Mouse (Mus musculus) MEL (cell line): ENCODE data around the gene Wdr31. TPM values are rescaled to one million over a fixed set of nuclear protein-coding genes. Genes with fewer than 3 reads are reported as not detected.

Experiments used
- DNase-seq: peaks from one replicate; pipeline ENCODE4 v3.0.0; 2011; ENCODE audit warnings: low read depth, low spot score
- H3K27ac ChIP-seq: 2 replicates; pipeline ENCODE4 v1.5.1; 2012; ENCODE audit warnings: low read depth, mild to moderate bottlenecking, control low read depth, low read length, moderate library complexity; ENCODE audit not compliant: control insufficient read depth
- H3K27me3 ChIP-seq, 2 experiments: fragments of 150-350 bp in 1 of 2; sonication (generic) in 1 of 2; 2 replicates each; pipeline ENCODE4 v1.6.1; 2012; ENCODE audit warnings: low read length in 2 of 2, mild to moderate bottlenecking in 2 of 2, improper control_type of control experiment in 1 of 2, moderate library complexity in 1 of 2; ENCODE audit not compliant: insufficient read depth in 2 of 2, control insufficient read depth in 1 of 2
- H3K36me3 ChIP-seq, 2 experiments: 2 replicates each; pipeline ENCODE4 v1.6.1; 2012 to 2014; ENCODE audit warnings: low read length in 2 of 2, improper control_type of control experiment in 1 of 2, inconsistent platforms in 1 of 2, mild to moderate bottlenecking in 1 of 2; ENCODE audit not compliant: insufficient read depth in 2 of 2, control insufficient read depth in 1 of 2
- H3K4me1 ChIP-seq, 2 experiments: fragments of 150-350 bp in 1 of 2; sonication (generic) in 1 of 2; 2 replicates each; pipeline ENCODE4 v1.6.1; 2012; ENCODE audit warnings: low read length in 2 of 2, improper control_type of control experiment in 1 of 2, mild to moderate bottlenecking in 1 of 2; ENCODE audit not compliant: insufficient read depth in 2 of 2, control insufficient read depth in 1 of 2
- H3K4me3 ChIP-seq, 2 experiments: fragments of 150-350 bp in 1 of 2; sonication (generic) in 1 of 2; 2 replicates each; pipeline ENCODE4 v1.5.1; 2012; ENCODE audit warnings: low read depth in 2 of 2, low read length in 2 of 2, mild to moderate bottlenecking in 2 of 2, moderate library complexity in 2 of 2, control low read depth in 1 of 2, improper control_type of control experiment in 1 of 2; ENCODE audit not compliant: control insufficient read depth in 1 of 2, insufficient read depth in 1 of 2
- H3K79me2 ChIP-seq: 2 replicates; pipeline ENCODE4 v1.6.1; 2012; ENCODE audit warnings: mild to moderate bottlenecking, low read length, moderate library complexity; ENCODE audit not compliant: control insufficient read depth, poor library complexity, insufficient read depth
- H3K9ac ChIP-seq: 2 replicates; pipeline ENCODE4 v1.6.1; 2012; ENCODE audit warnings: low read depth, mild to moderate bottlenecking, control low read depth, low read length, moderate library complexity; ENCODE audit not compliant: control insufficient read depth, poor library complexity, severe bottlenecking
- H3K9me3 ChIP-seq: fragments of 150-350 bp; sonication (generic); replicated peaks from 2 replicates; pipeline ENCODE4 v1.6.1; 2012; ENCODE audit warnings: mild to moderate bottlenecking, low read length, improper control_type of control experiment, moderate library complexity; ENCODE audit not compliant: insufficient read depth
- BHLHE40 ChIP-seq: IDR thresholded peaks from 2 replicates; pipeline ENCODE4 v1.6.1; 2012; ENCODE audit warnings: low read depth, mild to moderate bottlenecking, inconsistent platforms, low read length, improper control_type of control experiment, borderline replicate concordance
- CTCF ChIP-seq, 3 experiments: IDR thresholded peaks in 2 of 3; conservative IDR thresholded peaks in 1 of 3; 2 replicates each; pipeline ENCODE4 v1.5.1; 2011 to 2012; ENCODE audit warnings: low read length in 3 of 3, low read depth in 2 of 3, mild to moderate bottlenecking in 2 of 3, improper control_type of control experiment in 1 of 3, inconsistent platforms in 1 of 3, mixed read lengths in 1 of 3, moderate library complexity in 1 of 3; ENCODE audit not compliant: control insufficient read depth in 1 of 3, insufficient read depth in 1 of 3, poor library complexity in 1 of 3, severe bottlenecking in 1 of 3
- E2F4 ChIP-seq: IDR thresholded peaks from 2 replicates; pipeline ENCODE4 v1.6.1; 2011; ENCODE audit warnings: low read depth, low read length, improper control_type of control experiment, borderline replicate concordance
- GABPA ChIP-seq: IDR thresholded peaks from 2 replicates; pipeline ENCODE4 v1.6.1; 2012; ENCODE audit warnings: low read depth, mild to moderate bottlenecking, inconsistent platforms, low read length, improper control_type of control experiment, moderate library complexity
- JUND ChIP-seq: IDR thresholded peaks from 2 replicates; pipeline ENCODE4 v1.6.1; 2011; ENCODE audit warnings: low read depth, mild to moderate bottlenecking, improper control_type of control experiment, low read length
- MAX ChIP-seq: IDR thresholded peaks from 2 replicates; pipeline ENCODE4 v1.6.1; 2011; ENCODE audit warnings: low read length, improper control_type of control experiment
- MAZ ChIP-seq: IDR thresholded peaks from 2 replicates; pipeline ENCODE4 v1.6.1; 2012; ENCODE audit warnings: low read depth, mild to moderate bottlenecking, inconsistent platforms, low read length, improper control_type of control experiment
- MYC ChIP-seq: IDR thresholded peaks from 2 replicates; pipeline ENCODE4 v1.6.1; 2011; ENCODE audit warnings: low read depth, mild to moderate bottlenecking, low read length, improper control_type of control experiment, moderate library complexity
- POLR2A ChIP-seq, 2 experiments: IDR thresholded peaks; 2 replicates each; pipeline ENCODE4 v1.6.1; 2011 to 2012; ENCODE audit warnings: low read length in 2 of 2, mild to moderate bottlenecking in 2 of 2, control low read depth in 1 of 2, improper control_type of control experiment in 1 of 2, low read depth in 1 of 2, moderate library complexity in 1 of 2; ENCODE audit not compliant: control insufficient read depth in 1 of 2, insufficient read depth in 1 of 2, poor library complexity in 1 of 2
- RCOR1 ChIP-seq: IDR thresholded peaks from 2 replicates; pipeline ENCODE4 v1.6.1; 2012; ENCODE audit warnings: low read depth, mild to moderate bottlenecking, inconsistent platforms, low read length, improper control_type of control experiment
- TAL1 ChIP-seq: IDR thresholded peaks from 2 replicates; pipeline ENCODE4 v1.6.1; 2012; ENCODE audit warnings: mild to moderate bottlenecking, inconsistent platforms, low read length, moderate library complexity, mixed read lengths
- UBTF ChIP-seq: IDR thresholded peaks from 2 replicates; pipeline ENCODE4 v1.6.1; 2012; ENCODE audit warnings: low read depth, mild to moderate bottlenecking, inconsistent platforms, low read length, improper control_type of control experiment, moderate library complexity, borderline replicate concordance; ENCODE audit not compliant: insufficient read depth
- ZKSCAN1 ChIP-seq: IDR thresholded peaks from 2 replicates; pipeline ENCODE4 v1.6.1; 2012; ENCODE audit warnings: low read depth, mild to moderate bottlenecking, inconsistent platforms, low read length, improper control_type of control experiment, moderate library complexity
- polyA plus RNA-seq, 2 experiments: library from polyadenylated mRNA; stranded (reverse) in 1 of 2; unstranded in 1 of 2; fragments of >175 nt in 1 of 2; fragments of >200 nt in 1 of 2; gene quantifications; 2 replicates each; pipeline versions ENCODE4 v1.2.1 to v1.2.4; 2012; ENCODE audit warnings: low replicate concordance in 2 of 2, low read depth in 1 of 2; ENCODE audit not compliant: insufficient read length in 2 of 2, insufficient read depth in 1 of 2, missing spikeins in 1 of 2
- total RNA-seq: library from RNA; depleted of rRNA; stranded (reverse); fragments of 300-350 nt; gene quantifications from 2 replicates; pipeline ENCODE4 v1.2.3, GENCODE M21; 2012

The Wdr31 gene
- total and polyA plus RNA-seq, 3 experiments, result 0.91 to 1.9 TPM; not detected in 1

GRCm38 (mm10) chr4:62517538-62518415 lies 47.1 kb upstream of the Wdr31 start:
- Histone ChIP-seq H3K9me3 (no peaks in the 10 kb centered on the region), H3K9ac (peak overlapping the region; percentile 92), H3K4me3 (peak overlapping the region; percentile 74 to 83), H3K36me3 (peaks cover 2 to 58% of the 10 kb centered on the region in 2 experiments; a peak in 2 of 4 replicates), H3K27me3 (no peaks in the 10 kb centered on the region), H3K27ac (peak overlapping the region; percentile 80), H3K79me2 (peaks cover 31% of the 10 kb centered on the region), H3K4me1 (peaks cover 51 to 54% of the 10 kb centered on the region in 2 experiments)
- TF ChIP-seq MAX, result no peak
- TF ChIP-seq ZKSCAN1, result no peak
- peak in 1 of 3 experiments; percentile 19; a peak in 1 of 6 replicates for TF ChIP-seq CTCF (IDR thresholded peaks at IDR 0.05 in 2 of 3, conservative IDR thresholded peaks at IDR 0.05 in 1 of 3; ENCODE audit: control insufficient read depth in 1 of 3, insufficient read depth in 1 of 3, low read depth in 2 of 3, low read length in 3 of 3, poor library complexity in 1 of 3, severe bottlenecking in 1 of 3)
- DNase-seq, result peak; percentile 83

DNA sequence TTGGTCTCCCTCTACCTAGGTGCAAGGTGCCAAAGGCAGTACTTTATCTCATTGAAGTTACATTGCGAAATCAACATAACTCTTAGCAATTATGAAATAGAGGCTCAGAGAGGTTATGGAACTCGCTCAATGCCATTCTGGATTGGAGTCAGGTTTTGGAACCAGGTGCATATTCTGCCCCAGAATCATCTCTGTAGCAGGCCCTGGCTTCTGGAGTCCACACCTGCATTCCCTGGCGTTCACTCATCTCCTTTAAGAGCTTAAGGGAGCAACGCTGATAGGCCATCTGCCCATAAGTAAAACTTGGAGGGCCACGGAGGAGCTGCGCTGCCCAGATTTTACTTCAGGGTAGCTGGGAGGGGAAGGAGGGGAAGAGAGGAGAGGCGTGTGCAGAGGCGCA lies 46.4 kb upstream of the Wdr31 start:
- no peaks in the 10 kb centered on the region for H3K27me3 ChIP-seq
- H3K9me3 ChIP-seq, result no peaks in the 10 kb centered on the region
- no peak for TF ChIP-seq JUND
- TF ChIP-seq GABPA, result no peak
- no peak for TF ChIP-seq RCOR1
- no peak for TF ChIP-seq MAZ
- no peak for TF ChIP-seq E2F4
- TF ChIP-seq UBTF, result no peak
- no peak for TF ChIP-seq BHLHE40
- no peak for TF ChIP-seq POLR2A (IDR thresholded peaks at IDR 0.05; ENCODE audit: control insufficient read depth in 1 of 2, insufficient read depth in 1 of 2, low read depth in 1 of 2, low read length in 2 of 2, poor library complexity in 1 of 2)
- H3K9ac ChIP-seq, result peak overlapping the region; percentile 92
- peaks cover 4 to 58% of the 10 kb centered on the region in 2 experiments; a peak in 3 of 4 replicates for H3K36me3 ChIP-seq
- peaks cover 31% of the 10 kb centered on the region for H3K79me2 ChIP-seq
- H3K27ac ChIP-seq, result peak overlapping the region; percentile 80
- peak overlapping the region; percentile 74 to 83 for H3K4me3 ChIP-seq
- peaks cover 51 to 54% of the 10 kb centered on the region in 2 experiments for H3K4me1 ChIP-seq
- DNase-seq, result peak; percentile 83

- Histone ChIP-seq H3K9ac (peak overlapping the region; percentile 92), H3K79me2 (peaks cover 31% of the 10 kb centered on the region), H3K9me3 (no peaks in the 10 kb centered on the region), H3K36me3 (peaks cover 4 to 55% of the 10 kb centered on the region in 2 experiments; a peak in 3 of 4 replicates), H3K27me3 (no peaks in the 10 kb centered on the region), H3K27ac (peak overlapping the region; percentile 80), H3K4me1 (peaks cover 49 to 53% of the 10 kb centered on the region in 2 experiments), H3K4me3 (peak overlapping the region in 1 of 2 experiments; percentile 74; a peak in 2 of 4 replicates)
- DNase-seq, result peak; percentile 95
- TF ChIP-seq MYC, result no peak
- TF ChIP-seq TAL1, result peak; percentile 99
Measured at GRCm38 (mm10) chr4:62516579-62516978, 45.9 kb upstream of the Wdr31 start.
